Mouse (Mus musculus): ENCODE measurements around the gene Lbx2. TPM values are rescaled to one million over a fixed set of nuclear protein-coding genes. Genes with fewer than 3 reads are reported as not detected.

Lbx2 gene
- polyA plus RNA-seq, 1 experiment = 0.07 TPM

- Histone ChIP-seq H3K27me3 (ENCODE audit: control insufficient read depth, insufficient read depth, insufficient read length) (no peaks in the 10 kb centered on the region), H3K4me2 (ENCODE audit: low read depth) (peak overlapping the region; percentile 88), H3K36me3 (ENCODE audit: control insufficient read depth, insufficient read depth) (no peaks in the 10 kb centered on the region), H3K4me3 (peak overlapping the region; percentile 75), H3ac (ENCODE audit: control insufficient read depth, insufficient read length) (peak overlapping the region; percentile 90), H3K79me2 (ENCODE audit: control insufficient read depth, insufficient read depth) (peaks cover 20% of the 10 kb centered on the region)
- no peak for TF ChIP-seq CEBPB (IDR thresholded peaks at IDR 0.05; ENCODE audit: insufficient read depth, poor library complexity, severe bottlenecking)
- TF ChIP-seq TCF12 (IDR thresholded peaks at IDR 0.05; ENCODE audit: insufficient read depth, poor library complexity, severe bottlenecking) = no peak
- no peak for TF ChIP-seq E2F4 (IDR thresholded peaks at IDR 0.05; ENCODE audit: insufficient read depth)
- TF ChIP-seq TCF3 (IDR thresholded peaks at IDR 0.05; ENCODE audit: insufficient read length, low read depth) = no peak
- no peak for TF ChIP-seq REST (IDR thresholded peaks at IDR 0.05; ENCODE audit: insufficient read depth, insufficient read length)
- no peak for TF ChIP-seq USF1 (IDR thresholded peaks at IDR 0.05; ENCODE audit: low read depth)
- no peak for TF ChIP-seq MAX (IDR thresholded peaks at IDR 0.05; ENCODE audit: low read depth)
Measured at GRCm38 (mm10) chr6:83115682-83116372, 29.7 kb downstream of the Lbx2 start.

- no peak for TF ChIP-seq TCF3 (IDR thresholded peaks at IDR 0.05; ENCODE audit: insufficient read length, low read depth)
- no peak for TF ChIP-seq MYOG (IDR thresholded peaks at IDR 0.05; ENCODE audit: control insufficient read depth in 1 of 3, insufficient read depth in 1 of 3, insufficient read length in 2 of 3, low read depth in 2 of 3)
- no peak for TF ChIP-seq E2F4 (IDR thresholded peaks at IDR 0.05; ENCODE audit: insufficient read depth)
- peak; percentile 28 for TF ChIP-seq POLR2AphosphoS2 (IDR thresholded peaks at IDR 0.05; ENCODE audit: insufficient read length, low read depth)
- no peak for TF ChIP-seq MAX (IDR thresholded peaks at IDR 0.05; ENCODE audit: low read depth)
- no peak for TF ChIP-seq POLR2A (IDR thresholded peaks at IDR 0.05; ENCODE audit: insufficient read length, low read depth)
- no peak for TF ChIP-seq SRF (IDR thresholded peaks at IDR 0.05; ENCODE audit: control insufficient read depth, insufficient read length, low read depth)
- no peak for TF ChIP-seq REST (IDR thresholded peaks at IDR 0.05; ENCODE audit: insufficient read depth, insufficient read length)
Measured at GRCm38 (mm10) chr6:83116373-83117164, 30.4 kb downstream of the Lbx2 start.

GRCm38 (mm10) chr6:83117165-83117438 lies 30.9 kb downstream of the Lbx2 start:
- no peaks in the 10 kb centered on the region for H3K27me3 ChIP-seq (ENCODE audit: control insufficient read depth, insufficient read depth, insufficient read length)
- no peak overlapping the region for H3ac ChIP-seq (ENCODE audit: control insufficient read depth, insufficient read length)
- no peak overlapping the region for H3K4me3 ChIP-seq
- no peak for TF ChIP-seq CEBPB (IDR thresholded peaks at IDR 0.05; ENCODE audit: insufficient read depth, poor library complexity, severe bottlenecking)
- no peak for TF ChIP-seq MAX (IDR thresholded peaks at IDR 0.05; ENCODE audit: low read depth)
- no peak for TF ChIP-seq E2F4 (IDR thresholded peaks at IDR 0.05; ENCODE audit: insufficient read depth)
- no peaks in the 10 kb centered on the region for H3K36me3 ChIP-seq (ENCODE audit: control insufficient read depth, insufficient read depth)
- H3K4me2 ChIP-seq (ENCODE audit: low read depth) = no peak overlapping the region
- peaks cover 21% of the 10 kb centered on the region for H3K79me2 ChIP-seq (ENCODE audit: control insufficient read depth, insufficient read depth)

More at GRCm38 (mm10) chr6:83116373-83117164, 30.4 kb downstream of the Lbx2 start:
- H3K27me3 ChIP-seq (ENCODE audit: control insufficient read depth, insufficient read depth, insufficient read length) = no peaks in the 10 kb centered on the region
- H3ac ChIP-seq (ENCODE audit: control insufficient read depth, insufficient read length) = peak overlapping the region; percentile 90
- peak overlapping the region; percentile 75 for H3K4me3 ChIP-seq
- H3K36me3 ChIP-seq (ENCODE audit: control insufficient read depth, insufficient read depth) = no peaks in the 10 kb centered on the region
- H3K4me2 ChIP-seq (ENCODE audit: low read depth) = peak overlapping the region; percentile 88
- peaks cover 21% of the 10 kb centered on the region for H3K79me2 ChIP-seq (ENCODE audit: control insufficient read depth, insufficient read depth)

- H3K79me2 ChIP-seq (ENCODE audit: control insufficient read depth, insufficient read depth) = peaks cover 24% of the 10 kb centered on the region
- no peak overlapping the region for H3ac ChIP-seq (ENCODE audit: control insufficient read depth, insufficient read length)
- H3K36me3 ChIP-seq (ENCODE audit: control insufficient read depth, insufficient read depth) = no peaks in the 10 kb centered on the region
- no peak for TF ChIP-seq SRF (IDR thresholded peaks at IDR 0.05; ENCODE audit: control insufficient read depth, insufficient read length, low read depth)
- TF ChIP-seq TCF12 (IDR thresholded peaks at IDR 0.05; ENCODE audit: insufficient read depth, poor library complexity, severe bottlenecking) = no peak
- TF ChIP-seq POLR2AphosphoS2 (IDR thresholded peaks at IDR 0.05; ENCODE audit: insufficient read length, low read depth) = peak; percentile 62
- no peak overlapping the region for H3K4me2 ChIP-seq (ENCODE audit: low read depth)
- no peaks in the 10 kb centered on the region for H3K27me3 ChIP-seq (ENCODE audit: control insufficient read depth, insufficient read depth, insufficient read length)
- H3K4me3 ChIP-seq = no peak overlapping the region
Measured at GRCm38 (mm10) chr6:83117616-83118015, 31.4 kb downstream of the Lbx2 start.

GRCm38 (mm10) chr6:83118369-83118768 lies 32.2 kb downstream of the Lbx2 start:
- no peaks in the 10 kb centered on the region for H3K36me3 ChIP-seq (ENCODE audit: control insufficient read depth, insufficient read depth)
- no peak overlapping the region for H3K4me2 ChIP-seq (ENCODE audit: low read depth)
- no peak overlapping the region for H3ac ChIP-seq (ENCODE audit: control insufficient read depth, insufficient read length)
- peaks cover 27% of the 10 kb centered on the region for H3K79me2 ChIP-seq (ENCODE audit: control insufficient read depth, insufficient read depth)
- no peak overlapping the region for H3K4me3 ChIP-seq
- no peaks in the 10 kb centered on the region for H3K27me3 ChIP-seq (ENCODE audit: control insufficient read depth, insufficient read depth, insufficient read length)
- TF ChIP-seq E2F4 (IDR thresholded peaks at IDR 0.05; ENCODE audit: insufficient read depth) (no peak), MYOD1 (IDR thresholded peaks at IDR 0.05; ENCODE audit: control insufficient read depth in 1 of 3, insufficient read length in 2 of 3, low read depth in 2 of 3) (no peak), CEBPB (IDR thresholded peaks at IDR 0.05; ENCODE audit: insufficient read depth, poor library complexity, severe bottlenecking) (no peak), SRF (IDR thresholded peaks at IDR 0.05; ENCODE audit: control insufficient read depth, insufficient read length, low read depth) (no peak), REST (IDR thresholded peaks at IDR 0.05; ENCODE audit: insufficient read depth, insufficient read length) (no peak), POLR2A (IDR thresholded peaks at IDR 0.05; ENCODE audit: insufficient read length, low read depth) (peak; percentile 19), USF1 (IDR thresholded peaks at IDR 0.05; ENCODE audit: low read depth) (no peak), TCF3 (IDR thresholded peaks at IDR 0.05; ENCODE audit: insufficient read length, low read depth) (no peak), TCF12 (IDR thresholded peaks at IDR 0.05; ENCODE audit: insufficient read depth, poor library complexity, severe bottlenecking) (no peak), POLR2AphosphoS2 (IDR thresholded peaks at IDR 0.05; ENCODE audit: insufficient read length, low read depth) (peak; percentile 54), MYOG (IDR thresholded peaks at IDR 0.05; ENCODE audit: control insufficient read depth in 1 of 3, insufficient read depth in 1 of 3, insufficient read length in 2 of 3, low read depth in 2 of 3) (no peak), MAX (IDR thresholded peaks at IDR 0.05; ENCODE audit: low read depth) (no peak)
